Mouse (Mus musculus) lung, embryonic 16.5 days (tissue): Measurements from ENCODE around the gene N4bp2. TPM values are rescaled to one million over a fixed set of nuclear protein-coding genes. Genes with fewer than 3 reads are reported as not detected.

Source experiments
- ATAC-seq: fragments of 200-750 bp; cut with Nextera tagmentation; 2 replicates; pipeline ENCODE4 v1.8.0; 2017; ENCODE audit warnings: low read depth, mild to moderate bottlenecking, moderate library complexity
- H3K27ac ChIP-seq: fragments of 300-500 bp; sonication (generic); 2 replicates; pipeline ENCODE4 v1.5.1; 2014; ENCODE audit warnings: mild to moderate bottlenecking, control low read depth, low read length
- H3K27me3 ChIP-seq: fragments of 300-500 bp; sonication (generic); 2 replicates; pipeline ENCODE4 v1.6.1; 2014; ENCODE audit warnings: low read depth, low read length, mixed read lengths; ENCODE audit not compliant: control insufficient read depth, insufficient read depth
- H3K36me3 ChIP-seq: fragments of 300-500 bp; sonication (generic); 2 replicates; pipeline ENCODE4 v1.6.1; 2014; ENCODE audit warnings: low read length; ENCODE audit not compliant: control insufficient read depth, insufficient read depth
- H3K4me1 ChIP-seq: fragments of 300-500 bp; sonication (generic); replicated peaks from 2 replicates; pipeline ENCODE4 v1.6.1; 2014; ENCODE audit warnings: low read length, mixed read lengths; ENCODE audit not compliant: control insufficient read depth, insufficient read depth
- H3K4me2 ChIP-seq: fragments of 300-500 bp; sonication (generic); 2 replicates; pipeline ENCODE4 v1.6.1; 2014; ENCODE audit warnings: low read depth, low read length, control low read depth
- H3K4me3 ChIP-seq: fragments of 300-500 bp; sonication (generic); 2 replicates; pipeline ENCODE4 v1.5.1; 2014; ENCODE audit warnings: mild to moderate bottlenecking, low read length, control low read depth
- H3K9ac ChIP-seq: fragments of 300-500 bp; sonication (generic); 2 replicates; pipeline ENCODE4 v1.6.1; 2014; ENCODE audit warnings: low read length, control low read depth
- H3K9me3 ChIP-seq: fragments of 300-500 bp; sonication (generic); 2 replicates; pipeline ENCODE4 v1.6.1; 2016; ENCODE audit warnings: low read length; ENCODE audit not compliant: control insufficient read depth
- WGBS: fragments of 180-500 bp; shearing (Covaris S2); extraction: QIAGEN DNeasy Blood & Tissue Kit; methylation state at CpG from one replicate; pipeline ENCODE4 v1.1.7; 2014; 5-methylcytosine and 5-hydroxymethylcytosine counted together
- polyA plus RNA-seq: library from polyadenylated mRNA; unstranded; fragments of >200 nt; fragmentation: Nextera tagmentation; extraction: Ambion mirVana; gene quantifications from 2 replicates; pipeline ENCODE4 v1.2.1, GENCODE M21; 2015

Gene N4bp2
- polyA plus RNA-seq, 1 experiment from 2014 or later = 16.4 TPM

DNA sequence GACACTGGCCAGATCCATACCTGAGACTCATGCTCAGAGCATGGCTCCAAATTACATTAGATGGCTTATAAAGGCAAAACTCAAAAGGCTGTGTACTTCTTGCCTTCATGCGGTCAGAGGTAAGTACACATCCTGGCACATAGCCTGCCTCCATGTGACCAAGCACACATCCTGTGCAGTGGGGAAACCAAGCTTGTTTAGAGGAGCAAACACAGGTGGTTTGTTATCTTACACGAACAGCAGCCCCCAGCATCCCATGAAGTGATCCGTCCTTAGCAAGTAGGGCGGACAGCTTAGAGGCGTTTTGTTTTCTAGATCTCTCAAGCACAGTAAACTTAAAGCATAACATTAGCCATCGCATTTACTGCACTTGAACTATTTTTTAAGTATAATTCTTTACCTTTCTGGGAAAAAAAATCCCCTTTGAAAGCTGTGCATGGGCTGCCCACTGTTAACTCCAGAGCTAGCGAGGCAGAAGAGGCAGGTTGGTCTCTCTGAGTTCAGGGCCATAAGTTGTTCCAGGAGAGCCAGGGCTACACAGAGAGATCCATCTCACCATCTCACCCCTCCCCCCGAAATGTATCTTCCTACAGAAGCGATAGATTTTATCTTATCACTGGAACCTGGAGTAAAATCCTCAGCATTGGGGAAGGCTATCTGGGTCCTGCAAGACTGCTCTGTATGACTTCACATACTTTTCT is 32.1 kb downstream of the N4bp2 start:
- H3K9ac ChIP-seq = no peak overlapping the region
- no peaks in the 10 kb centered on the region for H3K27me3 ChIP-seq
- no peak overlapping the region for H3K4me3 ChIP-seq
- H3K4me2 ChIP-seq = no peak overlapping the region
- WGBS = 88% methylated on average over 9 of the region's 9 CpGs
- H3K4me1 ChIP-seq = no peaks in the 10 kb centered on the region
- peaks cover 21% of the 10 kb centered on the region for H3K36me3 ChIP-seq
- ATAC-seq = no peak
- no peaks in the 10 kb centered on the region for H3K9me3 ChIP-seq
- no peak overlapping the region for H3K27ac ChIP-seq

DNA sequence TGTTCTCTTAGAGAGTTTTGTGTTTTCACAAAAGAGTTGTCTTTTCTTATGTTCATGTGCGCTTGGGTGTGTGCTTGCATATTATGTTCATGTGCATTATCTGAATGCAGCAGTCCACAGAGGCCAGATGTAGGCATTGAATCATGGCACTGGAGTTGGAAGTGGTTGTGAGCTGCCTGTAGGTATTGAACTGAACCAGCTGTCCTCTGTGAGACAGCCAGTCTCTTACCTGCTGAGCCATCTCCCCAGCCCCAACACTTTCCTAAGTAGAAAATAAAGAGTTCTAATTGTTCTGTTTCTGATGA is 32.6 kb downstream of the N4bp2 start:
- WGBS = 96% methylated on average over 1 of the region's 1 CpGs
- ATAC-seq = no peak
- no peaks in the 10 kb centered on the region for H3K27me3 ChIP-seq
- H3K27ac ChIP-seq = no peak overlapping the region
- H3K4me1 ChIP-seq = no peaks in the 10 kb centered on the region
- H3K4me2 ChIP-seq = no peak overlapping the region
- peaks cover 20% of the 10 kb centered on the region for H3K36me3 ChIP-seq
- no peak overlapping the region for H3K4me3 ChIP-seq
- H3K9me3 ChIP-seq = no peaks in the 10 kb centered on the region
- no peak overlapping the region for H3K9ac ChIP-seq

- H3K4me3 ChIP-seq = no peak overlapping the region
- H3K36me3 ChIP-seq = peaks cover 14% of the 10 kb centered on the region
- 73% methylated on average over 5 of the region's 5 CpGs for WGBS
Measured at GRCm38 (mm10) chr5:65823601-65824133, 60.3 kb downstream of the N4bp2 start.

GRCm38 (mm10) chr5:65826476-65826875 is 63.2 kb downstream of the N4bp2 start:
- ATAC-seq = no peak
- Histone ChIP-seq H3K27me3 (no peaks in the 10 kb centered on the region), H3K27ac (no peak overlapping the region), H3K9me3 (no peaks in the 10 kb centered on the region), H3K36me3 (peaks cover 9% of the 10 kb centered on the region), H3K4me1 (no peaks in the 10 kb centered on the region), H3K4me2 (no peak overlapping the region), H3K4me3 (no peak overlapping the region), H3K9ac (no peak overlapping the region)
- 91% methylated on average over 4 of the region's 4 CpGs for WGBS

More at GRCm38 (mm10) chr5:65823601-65824133, 60.3 kb downstream of the N4bp2 start:
- Histone ChIP-seq H3K4me1 (no peaks in the 10 kb centered on the region), H3K4me2 (no peak overlapping the region), H3K27ac (no peak overlapping the region), H3K9ac (no peak overlapping the region), H3K27me3 (no peaks in the 10 kb centered on the region), H3K9me3 (no peaks in the 10 kb centered on the region)
- no peak for ATAC-seq

DNA sequence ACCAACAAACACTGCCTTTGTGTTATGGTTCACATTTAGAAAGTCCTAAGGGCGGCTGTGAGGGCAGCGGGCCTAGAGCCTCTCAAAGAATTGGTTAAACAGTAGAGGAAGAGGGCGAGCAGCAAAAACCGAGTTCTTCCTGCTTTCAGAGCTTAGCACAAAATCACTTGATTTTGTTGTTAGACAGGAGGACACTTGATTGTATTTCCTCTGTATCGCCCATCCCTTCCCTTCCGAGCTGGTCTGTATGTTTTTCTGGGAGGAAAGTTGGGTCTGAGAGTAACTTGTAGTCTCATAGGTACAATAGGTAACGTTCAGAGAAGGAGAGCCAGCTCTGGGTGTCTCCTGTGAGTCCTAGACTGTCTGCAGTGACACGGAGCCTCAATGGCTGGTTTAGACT is 63.8 kb downstream of the N4bp2 start:
- Histone ChIP-seq H3K27me3 (no peaks in the 10 kb centered on the region), H3K4me3 (no peak overlapping the region), H3K9ac (no peak overlapping the region), H3K4me1 (no peaks in the 10 kb centered on the region), H3K36me3 (peaks cover 9% of the 10 kb centered on the region), H3K4me2 (no peak overlapping the region), H3K27ac (no peak overlapping the region), H3K9me3 (no peaks in the 10 kb centered on the region)
- 88% methylated on average over 8 of the region's 8 CpGs for WGBS
- no peak for ATAC-seq

DNA sequence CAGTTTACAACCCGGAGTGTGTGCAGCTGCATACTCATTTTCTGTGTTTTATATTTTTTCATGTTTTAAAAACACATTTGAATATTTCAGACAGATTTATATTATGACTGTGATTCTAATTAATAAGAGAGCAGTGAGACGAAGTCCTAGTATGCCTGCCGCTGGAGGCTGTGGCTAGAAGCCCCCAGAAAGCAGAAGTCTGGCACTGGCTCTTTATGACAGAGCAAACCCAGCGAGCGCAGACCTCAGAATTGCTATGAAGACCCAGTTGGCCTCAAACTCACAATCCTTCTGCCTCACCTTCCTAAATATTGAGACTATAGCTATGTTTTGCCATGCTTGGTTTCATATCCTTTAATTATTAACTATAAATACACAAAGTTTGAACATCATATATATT is 64.9 kb downstream of the N4bp2 start:
- Histone ChIP-seq H3K27me3 (no peaks in the 10 kb centered on the region), H3K4me2 (no peak overlapping the region), H3K4me1 (no peaks in the 10 kb centered on the region), H3K9me3 (no peaks in the 10 kb centered on the region), H3K36me3 (peaks cover 6% of the 10 kb centered on the region; the same call in 1 of the 2 replicates), H3K9ac (no peak overlapping the region), H3K4me3 (no peak overlapping the region), H3K27ac (no peak overlapping the region)
- WGBS = 84% methylated on average over 5 of the region's 5 CpGs
- no peak for ATAC-seq

DNA sequence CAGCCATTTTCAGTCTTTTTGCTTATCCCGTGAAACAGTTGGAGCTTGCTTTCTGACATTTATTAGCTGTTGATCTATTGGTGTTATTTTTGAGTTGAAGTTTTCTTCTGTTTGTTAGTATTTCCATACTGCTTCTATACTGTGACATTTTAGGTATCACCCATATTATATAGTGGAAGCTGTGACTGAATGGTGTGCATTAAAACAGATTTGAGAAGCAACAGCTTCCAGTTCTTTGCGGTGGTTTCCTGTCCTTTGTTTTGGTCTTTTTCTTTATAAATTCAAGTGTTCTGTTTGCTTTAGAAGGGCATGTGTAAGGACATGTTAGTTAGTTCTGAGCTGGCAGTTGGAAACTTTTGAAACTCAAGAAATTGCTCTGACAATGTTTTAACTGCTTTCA is 65.7 kb downstream of the N4bp2 start:
- Histone ChIP-seq H3K4me3 (no peak overlapping the region), H3K4me1 (no peaks in the 10 kb centered on the region), H3K27ac (no peak overlapping the region), H3K27me3 (no peaks in the 10 kb centered on the region), H3K9me3 (no peaks in the 10 kb centered on the region), H3K36me3 (peaks cover 6% of the 10 kb centered on the region; the same call in 1 of the 2 replicates), H3K4me2 (no peak overlapping the region), H3K9ac (no peak overlapping the region)
- 45% methylated on average over 2 of the region's 2 CpGs for WGBS
- peak; percentile 49; the same call in 1 of the 2 replicates for ATAC-seq

DNA sequence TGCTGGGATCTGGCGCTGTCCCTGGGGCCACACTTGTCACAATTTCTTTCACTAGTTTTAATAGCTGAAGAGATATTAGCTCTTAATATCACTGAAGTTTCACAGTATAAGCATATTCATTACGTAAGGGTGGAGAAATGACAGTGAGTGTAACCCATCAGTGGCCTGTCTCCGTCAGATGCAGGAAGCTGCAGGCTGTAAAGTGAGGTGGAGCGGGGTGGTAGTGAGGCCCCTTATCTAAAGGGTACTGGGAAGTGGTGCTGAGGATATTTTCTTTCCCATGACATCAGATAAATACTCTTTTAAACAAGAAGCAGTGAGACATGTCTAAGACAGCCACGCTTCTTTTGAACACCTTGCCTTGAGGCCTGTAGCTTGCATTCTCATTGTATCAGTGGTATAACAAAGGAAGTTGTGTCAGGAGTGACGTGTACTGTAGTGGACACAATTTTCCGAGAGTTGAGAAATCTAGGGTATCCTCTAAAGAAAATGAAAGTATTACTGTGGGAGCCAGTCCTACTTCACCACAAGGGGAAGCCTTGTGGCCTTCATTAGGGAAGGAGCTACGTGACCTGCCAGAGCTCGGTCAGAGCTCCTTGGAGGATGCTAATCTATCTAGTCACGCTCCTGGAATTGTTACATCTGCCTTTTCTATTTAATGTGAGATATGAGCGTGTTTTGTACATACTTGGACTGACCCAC is 68.7 kb downstream of the N4bp2 start:
- Histone ChIP-seq H3K27me3 (no peaks in the 10 kb centered on the region), H3K9ac (no peak overlapping the region), H3K4me1 (no peaks in the 10 kb centered on the region), H3K9me3 (no peaks in the 10 kb centered on the region), H3K27ac (no peak overlapping the region), H3K36me3 (no peaks in the 10 kb centered on the region), H3K4me2 (no peak overlapping the region), H3K4me3 (no peak overlapping the region)
- 80% methylated on average over 11 of the region's 11 CpGs for WGBS
- ATAC-seq = no peak

GRCm38 (mm10) chr5:65833092-65833491 is 69.8 kb downstream of the N4bp2 start:
- WGBS = 76% methylated on average over 3 of the region's 3 CpGs
- Histone ChIP-seq H3K36me3 (no peaks in the 10 kb centered on the region), H3K27me3 (no peaks in the 10 kb centered on the region), H3K9me3 (no peaks in the 10 kb centered on the region), H3K4me3 (no peak overlapping the region), H3K4me2 (no peak overlapping the region), H3K9ac (no peak overlapping the region), H3K4me1 (no peaks in the 10 kb centered on the region), H3K27ac (no peak overlapping the region)
- ATAC-seq = no peak
